In the genomic region with DNA sequence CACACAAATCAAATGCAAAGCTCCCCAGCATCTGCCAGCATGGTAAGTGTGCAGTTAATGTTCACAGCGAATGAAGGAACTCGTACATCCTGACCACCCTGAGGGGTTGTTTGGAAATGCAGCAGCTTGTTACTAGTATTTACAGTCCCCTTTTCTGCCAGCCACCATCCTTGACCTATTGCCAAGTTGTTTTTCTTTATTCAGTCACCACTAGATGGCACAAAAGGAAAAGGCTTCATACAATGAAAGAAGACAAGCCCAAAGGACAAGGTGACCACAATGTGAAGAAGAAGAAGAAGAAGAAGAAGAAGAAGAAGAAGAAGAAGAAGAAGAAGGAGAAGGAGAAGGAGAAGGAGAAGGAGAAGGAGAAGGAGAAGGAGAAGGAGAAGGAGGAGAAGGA, we compare ENCODE assay signal across 8 mouse cellular contexts. TPM values are rescaled to one million over a fixed set of nuclear protein-coding genes. Genes with fewer than 3 reads are reported as not detected.
DNase-seq lines count a peak whose midpoint lies in the region; ATAC-seq and TF ChIP-seq lines count a peak whose summit lies in the region.

No protein-coding gene starts in this region.

- no peak overlapping the region for H3K4me3 ChIP-seq in intestine, embryonic 14.5 days (ENCODE audit: low read depth, low read length)
- no peak overlapping the region for H3K4me3 ChIP-seq in intestine, embryonic 15.5 days (replicated peaks)
- H3K4me3 ChIP-seq in CH12.LX (replicated peaks in 1 of 3; ENCODE audit: low read depth in 2 of 3, low read length in 2 of 3, poor library complexity in 1 of 3): no peak overlapping the region

- in situ Hi-C loops in CH12.LX (cut with MboI; ENCODE audit: low pct_ligation_motif_present, low pct_unique_long_range_greater_than_20kb, low sequenced_read_pairs): no loop called here

- 12% methylated on average over 2 of the region's 2 CpGs for WGBS in intestine, embryonic 14.5 days
- WGBS in intestine, embryonic 15.5 days: 18% methylated on average over 2 of the region's 2 CpGs

- TF ChIP-seq EP300 in CH12.LX (IDR thresholded peaks at IDR 0.05; ENCODE audit: low read length): no peak

- no peaks in the 10 kb centered on the region for H3K79me2 ChIP-seq in CH12.LX (replicated peaks; ENCODE audit: control insufficient read depth, extremely low read depth, insufficient read depth, poor library complexity, severe bottlenecking)

- no peak for ATAC-seq in intestine, embryonic 14.5 days (replicated peaks; ENCODE audit: low FRiP score, low TSS enrichment, low read depth)
- no peak for ATAC-seq in intestine, embryonic 15.5 days
- peak; percentile 73; the same call in 1 of the 2 replicates for ATAC-seq in megakaryocyte-erythroid progenitor cell, adult 5-6 weeks (replicated peaks; ENCODE audit: low FRiP score, low TSS enrichment, poor library complexity, severe bottlenecking)
- ATAC-seq in erythroblast, adult 5-6 weeks (replicated peaks; ENCODE audit: low FRiP score, poor library complexity, severe bottlenecking): no peak

- no peaks in the 10 kb centered on the region for H3K36me3 ChIP-seq in intestine, embryonic 14.5 days (ENCODE audit: control insufficient read depth, insufficient read depth, low read length)
- no peaks in the 10 kb centered on the region for H3K36me3 ChIP-seq in intestine, embryonic 15.5 days
- no peaks in the 10 kb centered on the region for H3K36me3 ChIP-seq in CH12.LX (replicated peaks in 1 of 2; ENCODE audit: control insufficient read depth in 1 of 2, insufficient read depth in 1 of 2, low read length in 1 of 2)

- H3K9ac ChIP-seq in intestine, embryonic 14.5 days (ENCODE audit: low read length): no peak overlapping the region
- no peak overlapping the region for H3K9ac ChIP-seq in intestine, embryonic 15.5 days
- no peak overlapping the region for H3K9ac ChIP-seq in CH12.LX (ENCODE audit: insufficient read depth, low read depth)

- peak; percentile 41 to 79 for TF ChIP-seq CTCF in CH12.LX (conservative IDR thresholded peaks at IDR 0.05 in 1 of 2, IDR thresholded peaks at IDR 0.05 in 1 of 2; ENCODE audit: low read depth in 2 of 2, low read length in 2 of 2)

- TF ChIP-seq RAD21 in CH12.LX (IDR thresholded peaks at IDR 0.05; ENCODE audit: low read depth, low read length): peak; percentile 82

- no peaks in the 10 kb centered on the region for H3K4me1 ChIP-seq in intestine, embryonic 14.5 days (replicated peaks; ENCODE audit: control insufficient read depth, insufficient read depth, low read length)
- no peaks in the 10 kb centered on the region for H3K4me1 ChIP-seq in intestine, embryonic 15.5 days (replicated peaks)
- H3K4me1 ChIP-seq in CH12.LX (ENCODE audit: control insufficient read depth in 1 of 2, insufficient read depth in 2 of 2): peaks cover 0 to 10% of the 10 kb centered on the region in 2 experiments; a peak in 2 of 4 replicates

- dilution Hi-C loops in CH12.LX (cut with MboI; ENCODE audit: extremely low pct_ligation_motif_present, extremely low pct_unique_long_range_greater_than_20kb, low sequenced_read_pairs): no loop called here

- H3K27me3 ChIP-seq in intestine, embryonic 14.5 days (replicated peaks; ENCODE audit: control insufficient read depth, insufficient read depth, low read length): no peaks in the 10 kb centered on the region
- H3K27me3 ChIP-seq in intestine, embryonic 15.5 days (replicated peaks): no peaks in the 10 kb centered on the region
- H3K27me3 ChIP-seq in CH12.LX (replicated peaks): no peaks in the 10 kb centered on the region

- peak; percentile 58 for DNase-seq in intestine, embryonic 14.5 days (ENCODE audit: low spot score)
- peak; percentile 33 for DNase-seq in 3134 (ENCODE audit: extremely low read depth, insufficient read length, low spot score)
- DNase-seq in CH12.LX (ENCODE audit: extremely low read depth): peak; percentile 66
- peak; percentile 25 for DNase-seq in embryo, embryonic 9.5 days (ENCODE audit: extremely low spot score)
- DNase-seq in spleen, postnatal 10 days (ENCODE audit: low spot score in 2 of 2): no peak

- no peaks in the 10 kb centered on the region for H3K9me3 ChIP-seq in intestine, embryonic 14.5 days (ENCODE audit: control insufficient read depth, low read length)
- H3K9me3 ChIP-seq in intestine, embryonic 15.5 days: no peaks in the 10 kb centered on the region
- H3K9me3 ChIP-seq in CH12.LX (replicated peaks; ENCODE audit: low read length): no peaks in the 10 kb centered on the region

- no peak overlapping the region for H3K27ac ChIP-seq in intestine, embryonic 14.5 days (ENCODE audit: low read depth)
- H3K27ac ChIP-seq in intestine, embryonic 15.5 days: no peak overlapping the region
- no peak overlapping the region for H3K27ac ChIP-seq in CH12.LX (ENCODE audit: insufficient read depth, low read depth)

- H3K4me2 ChIP-seq in intestine, embryonic 14.5 days (ENCODE audit: low read length): no peak overlapping the region
- no peak overlapping the region for H3K4me2 ChIP-seq in intestine, embryonic 15.5 days (replicated peaks)
- no peak overlapping the region for H3K4me2 ChIP-seq in CH12.LX (ENCODE audit: insufficient read depth, low read depth, poor library complexity, severe bottlenecking)

- no peak for TF ChIP-seq POLR2A in CH12.LX (IDR thresholded peaks at IDR 0.05; ENCODE audit: low read depth, low read length)

TF ChIP-seq in CH12.LX, 34 proteins besides CTCF, POLR2A, EP300 and RAD21:
- peak; percentile 78 for TF ChIP-seq SMC3 (IDR thresholded peaks at IDR 0.05; ENCODE audit: low read depth, low read length)
- no peak for TF ChIP-seq MEF2A (IDR thresholded peaks at IDR 0.05; ENCODE audit: borderline replicate concordance, low read depth, low read length)
- TF ChIP-seq ZNF384 (IDR thresholded peaks at IDR 0.05; ENCODE audit: low read depth, low read length): no peak
- TF ChIP-seq ZC3H11A (IDR thresholded peaks at IDR 0.05; ENCODE audit: low read depth, low read length): peak; percentile 32; the same call in 1 of the 2 replicates

RNA-seq across cellular contexts. Expression of gene Gm45716, which starts 4.1 kb away (rescaled TPM):
- polyA plus RNA-seq in intestine, embryonic 14.5 days (2014; fragmentation: Nextera tagmentation; extraction: Ambion mirVana): 13.2 and 13.3 TPM in 2 replicates
- 9.8 and 12.3 TPM in 2 replicates for polyA plus RNA-seq in intestine, embryonic 15.5 days (2015; fragmentation: Nextera tagmentation; extraction: Ambion mirVana)
- 3.0 and 4.4 TPM in 2 replicates for total RNA-seq in CH12.LX (2012; rRNA removed)
- 9.4 and 9.9 TPM in 2 replicates for total RNA-seq in CH12.LX (2014; rRNA removed)
- 14.7 and 15.9 TPM in 2 replicates for polyA plus RNA-seq in CH12.LX (2012; ENCODE audit: insufficient read length, low read depth)
- 6.6 and 13.7 TPM in 2 replicates for total RNA-seq in megakaryocyte-erythroid progenitor cell, adult 5-6 weeks (2014; fragmentation: Nextera tagmentation)
- total RNA-seq in megakaryocyte-erythroid progenitor cell, adult 5-6 weeks (2017): 11.2 and 12.4 TPM in 2 replicates
- total RNA-seq in erythroblast, adult 5-6 weeks (2015; ENCODE audit: low replicate concordance): 5.8 TPM in 1 of 2 replicates, not detected in the other
- 1.0 and 3.5 TPM in 2 replicates for total RNA-seq in erythroblast, adult 5-6 weeks (2017; ENCODE audit: low replicate concordance)

Comparison
In these comparisons a context has a peak if more than half of its experiments do, and no peak if none do; other contexts are left out.
1. DNase-seq: peak in intestine, embryonic 14.5 days (single experiment), 3134 (single experiment), CH12.LX (single experiment) and embryo, embryonic 9.5 days (single experiment); none in spleen, postnatal 10 days (0 of 2).